Mouse (Mus musculus): ENCODE measurements at regions not wholly inside any gene's neighbourhood (a gene's known extent, or its start where the extent isn't known, plus 50 kb on each side); places are given as distances from the start of the nearest gene placed in this dataset.
A peak's percentile ranks its signal among the peaks of the same experiment; 100 is the strongest.

GRCm38 (mm10) chr12:56144359-56144758 lies 201.3 kb downstream of the Mbip start:
- Histone ChIP-seq H3K27ac (ENCODE audit: control insufficient read depth, insufficient read depth, low read depth, low read length, poor library complexity) (no peak overlapping the region), H3K4me3 (replicated peaks; ENCODE audit: control insufficient read depth, low read depth, low read length) (no peak overlapping the region), H3K4me1 (ENCODE audit: control insufficient read depth, insufficient read depth, low read length) (no peaks in the 10 kb centered on the region)
- WGBS: 6% methylated on average over 1 of the region's 1 CpGs
- TF ChIP-seq CTCF (IDR thresholded peaks at IDR 0.05; ENCODE audit: control insufficient read depth, insufficient read depth, low read length) (no peak), POLR2A (IDR thresholded peaks at IDR 0.05; ENCODE audit: borderline replicate concordance, control insufficient read depth, low read depth, low read length) (no peak)

- Histone ChIP-seq H3K27ac (ENCODE audit: control insufficient read depth, insufficient read depth, low read depth, low read length, poor library complexity) (no peak overlapping the region), H3K4me1 (ENCODE audit: control insufficient read depth, insufficient read depth, low read length) (no peaks in the 10 kb centered on the region), H3K4me3 (replicated peaks; ENCODE audit: control insufficient read depth, low read depth, low read length) (no peak overlapping the region)
- 56% methylated on average over 2 of the region's 2 CpGs for WGBS
- TF ChIP-seq CTCF (IDR thresholded peaks at IDR 0.05; ENCODE audit: control insufficient read depth, insufficient read depth, low read length) (no peak), POLR2A (IDR thresholded peaks at IDR 0.05; ENCODE audit: borderline replicate concordance, control insufficient read depth, low read depth, low read length) (no peak)
These were observed 201.9 kb downstream of the Mbip start for GRCm38 (mm10) chr12:56143789-56144188.

GRCm38 (mm10) chr12:56114446-56114845 lies 231.2 kb downstream of the Mbip start:
- H3K4me3 ChIP-seq (replicated peaks; ENCODE audit: control insufficient read depth, low read depth, low read length): no peak overlapping the region
- H3K4me1 ChIP-seq (ENCODE audit: control insufficient read depth, insufficient read depth, low read length): no peaks in the 10 kb centered on the region
- no peak overlapping the region for H3K27ac ChIP-seq (ENCODE audit: control insufficient read depth, insufficient read depth, low read depth, low read length, poor library complexity)
- 87% methylated on average over 4 of the region's 4 CpGs for WGBS
- TF ChIP-seq POLR2A (IDR thresholded peaks at IDR 0.05; ENCODE audit: borderline replicate concordance, control insufficient read depth, low read depth, low read length) (no peak), CTCF (IDR thresholded peaks at IDR 0.05; ENCODE audit: control insufficient read depth, insufficient read depth, low read length) (no peak)

GRCm38 (mm10) chr12:56081406-56081805 lies 245.3 kb downstream of the Brms1l start:
- H3K4me1 ChIP-seq (ENCODE audit: control insufficient read depth, insufficient read depth, low read length): no peaks in the 10 kb centered on the region
- no peak overlapping the region for H3K27ac ChIP-seq (ENCODE audit: control insufficient read depth, insufficient read depth, low read depth, low read length, poor library complexity)
- no peak for TF ChIP-seq POLR2A (IDR thresholded peaks at IDR 0.05; ENCODE audit: borderline replicate concordance, control insufficient read depth, low read depth, low read length)
- no peak for TF ChIP-seq CTCF (IDR thresholded peaks at IDR 0.05; ENCODE audit: control insufficient read depth, insufficient read depth, low read length)
- H3K4me3 ChIP-seq (replicated peaks; ENCODE audit: control insufficient read depth, low read depth, low read length): no peak overlapping the region

GRCm38 (mm10) chr12:56064183-56064582 lies 228.1 kb downstream of the Brms1l start:
- H3K4me3 ChIP-seq (replicated peaks; ENCODE audit: control insufficient read depth, low read depth, low read length): no peak overlapping the region
- H3K4me1 ChIP-seq (ENCODE audit: control insufficient read depth, insufficient read depth, low read length): no peaks in the 10 kb centered on the region
- no peak for TF ChIP-seq POLR2A (IDR thresholded peaks at IDR 0.05; ENCODE audit: borderline replicate concordance, control insufficient read depth, low read depth, low read length)
- no peak for TF ChIP-seq CTCF (IDR thresholded peaks at IDR 0.05; ENCODE audit: control insufficient read depth, insufficient read depth, low read length)
- WGBS: 86% methylated on average over 7 of the region's 7 CpGs
- no peak overlapping the region for H3K27ac ChIP-seq (ENCODE audit: control insufficient read depth, insufficient read depth, low read depth, low read length, poor library complexity)

GRCm38 (mm10) chr12:56058876-56059275 lies 222.8 kb downstream of the Brms1l start:
- Histone ChIP-seq H3K4me1 (ENCODE audit: control insufficient read depth, insufficient read depth, low read length) (no peaks in the 10 kb centered on the region), H3K4me3 (replicated peaks; ENCODE audit: control insufficient read depth, low read depth, low read length) (no peak overlapping the region), H3K27ac (ENCODE audit: control insufficient read depth, insufficient read depth, low read depth, low read length, poor library complexity) (no peak overlapping the region)
- 68% methylated on average over 10 of the region's 10 CpGs for WGBS
- TF ChIP-seq CTCF (IDR thresholded peaks at IDR 0.05; ENCODE audit: control insufficient read depth, insufficient read depth, low read length) (no peak), POLR2A (IDR thresholded peaks at IDR 0.05; ENCODE audit: borderline replicate concordance, control insufficient read depth, low read depth, low read length) (no peak)

GRCm38 (mm10) chr12:56058463-56058862 lies 222.3 kb downstream of the Brms1l start:
- 12% methylated on average over 17 of the region's 17 CpGs for WGBS
- H3K4me1 ChIP-seq (ENCODE audit: control insufficient read depth, insufficient read depth, low read length): no peaks in the 10 kb centered on the region
- no peak for TF ChIP-seq POLR2A (IDR thresholded peaks at IDR 0.05; ENCODE audit: borderline replicate concordance, control insufficient read depth, low read depth, low read length)
- TF ChIP-seq CTCF (IDR thresholded peaks at IDR 0.05; ENCODE audit: control insufficient read depth, insufficient read depth, low read length): peak; percentile 83

GRCm38 (mm10) chr12:56055382-56055781 lies 219.3 kb downstream of the Brms1l start:
- WGBS: 71% methylated on average over 6 of the region's 6 CpGs
- H3K4me1 ChIP-seq (ENCODE audit: control insufficient read depth, insufficient read depth, low read length): no peaks in the 10 kb centered on the region
- H3K4me3 ChIP-seq (replicated peaks; ENCODE audit: control insufficient read depth, low read depth, low read length): no peak overlapping the region
- no peak overlapping the region for H3K27ac ChIP-seq (ENCODE audit: control insufficient read depth, insufficient read depth, low read depth, low read length, poor library complexity)
- TF ChIP-seq CTCF (IDR thresholded peaks at IDR 0.05; ENCODE audit: control insufficient read depth, insufficient read depth, low read length): no peak
- no peak for TF ChIP-seq POLR2A (IDR thresholded peaks at IDR 0.05; ENCODE audit: borderline replicate concordance, control insufficient read depth, low read depth, low read length)

More at GRCm38 (mm10) chr12:56058463-56058862, 222.3 kb downstream of the Brms1l start:
- Histone ChIP-seq H3K4me3 (replicated peaks; ENCODE audit: control insufficient read depth, low read depth, low read length) (no peak overlapping the region), H3K27ac (ENCODE audit: control insufficient read depth, insufficient read depth, low read depth, low read length, poor library complexity) (no peak overlapping the region; the same call in 1 of the 2 replicates)

- no peaks in the 10 kb centered on the region for H3K4me1 ChIP-seq (ENCODE audit: control insufficient read depth, insufficient read depth, low read length)
- TF ChIP-seq CTCF (IDR thresholded peaks at IDR 0.05; ENCODE audit: control insufficient read depth, insufficient read depth, low read length) (no peak), POLR2A (IDR thresholded peaks at IDR 0.05; ENCODE audit: borderline replicate concordance, control insufficient read depth, low read depth, low read length) (no peak)
- 81% methylated on average over 3 of the region's 3 CpGs for WGBS
- no peak overlapping the region for H3K27ac ChIP-seq (ENCODE audit: control insufficient read depth, insufficient read depth, low read depth, low read length, poor library complexity)
- no peak overlapping the region for H3K4me3 ChIP-seq (replicated peaks; ENCODE audit: control insufficient read depth, low read depth, low read length)
These were observed 209.9 kb downstream of the Brms1l start for GRCm38 (mm10) chr12:56046050-56046449.

All from bone marrow, adult 2 months (tissue).